Mouse (Mus musculus) midbrain, embryonic 10.5 days (tissue): Measurements from ENCODE around the gene Gramd1c. TPM values are rescaled to one million over a fixed set of nuclear protein-coding genes. Genes with fewer than 3 reads are reported as not detected.

Experiments used
- DNase-seq: peaks from one replicate; pipeline ENCODE4 v3.0.0-alpha.2; 2017; ENCODE audit warnings: low spot score
- H3K27ac ChIP-seq: fragments of 300-500 bp; sonication (generic); replicated peaks from 2 replicates; pipeline ENCODE4 v1.5.1; 2016; ENCODE audit warnings: mild to moderate bottlenecking
- H3K27me3 ChIP-seq: fragments of 300-500 bp; sonication (generic); 2 replicates; pipeline ENCODE4 v1.6.1; 2016; ENCODE audit warnings: low read depth, mild to moderate bottlenecking; ENCODE audit not compliant: poor library complexity, severe bottlenecking
- H3K36me3 ChIP-seq: fragments of 300-500 bp; sonication (generic); 2 replicates; pipeline ENCODE4 v1.6.1; 2016; ENCODE audit warnings: mild to moderate bottlenecking, moderate library complexity
- H3K4me1 ChIP-seq: fragments of 300-500 bp; sonication (generic); 2 replicates; pipeline ENCODE4 v1.6.1; 2016
- H3K4me3 ChIP-seq: fragments of 300-500 bp; sonication (generic); 2 replicates; pipeline ENCODE4 v1.5.1; 2016; ENCODE audit warnings: mild to moderate bottlenecking, moderate library complexity
- H3K9me3 ChIP-seq: fragments of 300-500 bp; sonication (generic); replicated peaks from 2 replicates; pipeline ENCODE4 v1.6.1; 2016; ENCODE audit warnings: mild to moderate bottlenecking
- WGBS: fragments of 180-500 bp; shearing (Covaris S2); methylation state at CpG from one replicate; pipeline ENCODE4 v1.1.7; 2016; 5-methylcytosine and 5-hydroxymethylcytosine counted together
- polyA plus RNA-seq: library from polyadenylated mRNA; unstranded; fragments of >200 nt; fragmentation: Nextera tagmentation; extraction: Ambion mirVana; gene quantifications from 2 replicates; pipeline ENCODE4 v1.2.1, GENCODE M21; 2016

Gramd1c gene
- polyA plus RNA-seq, 1 experiment from 2014 or later: 3.3 TPM

DNA sequence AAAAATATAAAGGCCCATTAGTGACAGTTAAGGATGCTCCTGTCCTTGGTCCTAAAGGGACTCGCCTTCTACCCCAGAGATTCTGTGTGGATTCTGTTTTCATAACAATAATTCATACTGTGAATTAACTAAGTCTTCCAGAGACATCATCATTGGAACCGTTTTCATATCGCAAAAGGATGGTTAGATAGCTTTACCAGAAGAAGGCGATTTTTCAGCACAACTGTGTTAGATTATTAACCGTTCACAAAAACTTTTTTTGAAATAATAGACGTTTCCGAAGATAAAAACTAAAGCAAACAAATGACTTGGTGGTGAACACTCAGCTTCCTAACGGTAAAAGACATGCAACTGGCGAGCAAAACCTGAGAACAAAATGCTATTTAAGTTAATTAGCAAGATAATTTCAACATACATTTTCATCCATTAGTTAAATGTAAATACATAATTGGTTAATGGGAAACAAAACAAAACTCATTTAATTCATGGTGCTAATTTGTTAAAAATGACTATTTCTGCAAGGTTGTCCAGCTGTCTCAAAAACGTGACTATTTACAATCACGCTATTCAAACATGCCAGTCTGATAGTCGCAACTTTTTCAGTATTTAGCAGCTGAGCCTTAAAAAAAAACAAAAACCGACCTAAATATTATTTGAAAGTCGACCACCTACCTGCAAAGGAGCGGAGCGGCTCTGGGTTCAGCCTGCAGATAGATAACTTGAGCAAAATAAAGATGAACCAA lies 47.6 kb downstream of the Gramd1c start:
- Histone ChIP-seq H3K4me1 (no peaks in the 10 kb centered on the region), H3K27me3 (no peaks in the 10 kb centered on the region), H3K27ac (no peak overlapping the region), H3K36me3 (no peaks in the 10 kb centered on the region), H3K9me3 (no peaks in the 10 kb centered on the region), H3K4me3 (no peak overlapping the region)
- 75% methylated on average over 16 of the region's 16 CpGs for whole genome bisulfite sequencing
- DNase-seq: no peak

DNA sequence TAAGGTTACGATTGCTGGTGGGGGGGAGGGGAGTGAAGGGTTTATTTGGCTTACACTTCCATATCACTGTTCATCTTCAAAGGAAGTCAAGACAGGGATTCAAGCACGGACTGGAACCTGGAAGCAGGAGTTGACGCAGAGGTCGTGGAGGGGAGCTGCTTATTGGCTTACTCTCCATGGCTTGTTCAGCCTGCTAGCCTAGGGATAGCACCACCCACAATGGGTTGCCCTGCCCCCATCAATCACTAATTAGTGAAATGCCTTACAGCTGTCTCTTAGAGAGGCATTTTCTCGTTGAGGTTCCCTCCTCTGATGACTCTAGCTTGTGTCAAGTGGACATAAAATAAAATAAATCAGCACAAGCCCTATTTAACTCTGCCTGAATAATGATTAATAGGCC lies 52.1 kb downstream of the Gramd1c start:
- Histone ChIP-seq H3K4me3 (no peak overlapping the region), H3K27ac (no peak overlapping the region), H3K27me3 (no peaks in the 10 kb centered on the region), H3K4me1 (no peaks in the 10 kb centered on the region), H3K36me3 (no peaks in the 10 kb centered on the region), H3K9me3 (no peaks in the 10 kb centered on the region)
- 80% methylated on average over 5 of the region's 5 CpGs for WGBS
- DNase-seq: no peak

DNA sequence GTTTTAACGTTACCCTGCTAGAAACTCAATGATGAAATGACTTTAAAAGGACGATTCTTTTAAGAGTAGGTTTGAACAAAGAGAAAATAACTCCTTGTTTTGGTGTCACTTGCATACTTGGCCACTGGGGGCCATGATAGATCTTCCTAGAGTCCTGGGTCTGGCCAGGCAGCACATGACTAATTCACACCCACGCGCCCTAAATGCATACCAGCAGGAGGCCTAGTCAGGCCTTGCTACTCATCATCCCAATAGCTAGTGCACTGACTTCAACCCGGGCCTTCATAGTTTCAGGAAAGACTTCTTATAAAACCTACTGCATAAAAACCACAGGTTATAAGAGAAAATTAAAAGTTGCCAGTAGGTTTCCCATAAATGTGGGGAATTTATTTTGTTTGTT lies 61.1 kb downstream of the Gramd1c start:
- Histone ChIP-seq H3K27ac (no peak overlapping the region), H3K4me3 (no peak overlapping the region), H3K9me3 (no peaks in the 10 kb centered on the region), H3K36me3 (no peaks in the 10 kb centered on the region), H3K4me1 (no peaks in the 10 kb centered on the region), H3K27me3 (no peaks in the 10 kb centered on the region)
- no peak for DNase-seq
- 71% methylated on average over 5 of the region's 5 CpGs for WGBS

DNA sequence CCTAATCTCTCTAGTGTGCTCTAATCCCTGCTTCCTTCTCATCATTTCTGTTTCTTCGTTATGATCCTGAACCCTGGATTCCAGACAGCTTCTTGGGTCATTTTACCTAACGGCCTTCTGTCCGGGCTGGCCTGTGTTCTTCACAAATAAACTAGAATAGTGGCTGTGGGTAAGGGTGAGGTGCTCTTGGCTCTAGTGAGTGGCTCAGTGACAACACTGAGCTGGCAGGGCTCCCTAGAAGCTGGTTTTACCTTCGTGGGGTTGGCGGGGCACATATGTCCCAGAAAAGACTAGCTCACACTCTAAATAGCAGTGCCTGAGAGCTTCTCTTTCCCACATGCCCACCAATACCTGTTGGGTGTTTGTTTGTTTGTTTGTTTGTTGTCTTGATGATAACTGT lies 63.6 kb downstream of the Gramd1c start:
- DNase-seq: no peak
- H3K27ac ChIP-seq: no peak overlapping the region
- no peaks in the 10 kb centered on the region for H3K4me1 ChIP-seq
- no peak overlapping the region for H3K4me3 ChIP-seq
- 83% methylated on average over 5 of the region's 5 CpGs for WGBS
- no peaks in the 10 kb centered on the region for H3K36me3 ChIP-seq
- no peaks in the 10 kb centered on the region for H3K9me3 ChIP-seq
- no peaks in the 10 kb centered on the region for H3K27me3 ChIP-seq

DNA sequence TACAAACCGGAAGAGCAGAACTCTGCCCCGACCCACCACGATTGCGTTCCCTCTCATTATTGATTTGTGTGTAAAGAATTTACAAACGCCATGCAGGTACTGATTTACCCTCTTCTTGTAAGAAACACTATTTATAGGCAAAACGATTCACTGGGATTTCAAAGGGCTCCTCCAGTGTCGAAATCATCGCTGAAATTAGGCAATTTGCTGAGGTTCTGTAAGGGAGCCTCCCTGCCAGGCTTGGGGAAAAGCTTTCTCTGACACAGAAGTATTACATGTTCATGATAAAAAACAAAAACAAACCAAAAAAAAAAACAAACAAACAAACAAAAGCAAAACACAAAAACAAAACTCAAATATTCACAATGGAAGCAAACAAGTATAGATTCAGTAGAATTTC lies 64.0 kb downstream of the Gramd1c start:
- Histone ChIP-seq H3K4me1 (no peaks in the 10 kb centered on the region), H3K27me3 (no peaks in the 10 kb centered on the region), H3K9me3 (no peaks in the 10 kb centered on the region), H3K36me3 (no peaks in the 10 kb centered on the region), H3K27ac (no peak overlapping the region), H3K4me3 (no peak overlapping the region)
- no peak for DNase-seq
- whole genome bisulfite sequencing: 85% methylated on average over 8 of the region's 8 CpGs

DNA sequence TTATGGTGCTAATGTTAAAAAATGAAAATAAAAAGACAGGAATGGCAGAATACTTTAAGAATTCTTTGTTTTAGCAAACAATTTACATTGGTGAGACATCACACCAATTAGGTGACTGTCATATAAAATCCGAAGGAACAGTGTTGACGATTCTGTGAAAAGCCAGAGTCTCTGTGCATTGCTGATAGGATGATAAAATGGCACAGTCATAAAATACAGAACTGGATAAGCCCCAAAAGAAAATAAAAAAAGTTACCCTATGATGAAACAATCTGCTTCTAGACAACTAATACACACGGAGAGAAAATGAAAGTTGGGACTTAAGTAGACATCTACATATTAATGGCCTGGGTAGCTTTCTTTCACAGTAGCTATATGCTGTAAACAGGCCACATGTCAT lies 68.5 kb downstream of the Gramd1c start:
- 88% methylated on average over 3 of the region's 3 CpGs for WGBS

DNA sequence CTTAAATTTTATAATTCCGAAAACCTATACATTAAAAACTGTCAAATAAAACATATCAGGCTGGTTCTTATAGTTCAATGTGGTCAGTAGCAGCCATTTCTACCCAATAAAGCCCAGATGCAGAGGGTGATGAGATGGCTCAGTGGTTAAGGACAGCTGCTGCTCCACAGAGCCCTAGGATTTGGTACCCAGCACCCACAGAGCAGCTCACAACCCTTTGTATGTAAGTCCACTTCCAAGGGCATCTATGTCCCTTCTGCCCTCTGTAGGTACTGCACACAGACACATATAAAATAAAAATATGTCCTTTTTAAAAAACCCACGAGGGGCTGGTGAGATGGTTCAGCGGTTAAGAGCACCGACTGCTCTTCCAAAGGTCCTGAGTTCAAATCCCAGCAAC lies 76.8 kb downstream of the Gramd1c start:
- DNase-seq: no peak
- WGBS: 95% methylated on average over 4 of the region's 4 CpGs
- Histone ChIP-seq H3K9me3 (no peaks in the 10 kb centered on the region), H3K4me1 (no peaks in the 10 kb centered on the region), H3K4me3 (no peak overlapping the region), H3K27ac (no peak overlapping the region), H3K27me3 (peaks cover 3% of the 10 kb centered on the region), H3K36me3 (no peaks in the 10 kb centered on the region)

More for the DNA sequence above, 68.5 kb downstream of the Gramd1c start:
- Histone ChIP-seq H3K9me3 (no peaks in the 10 kb centered on the region), H3K4me1 (no peaks in the 10 kb centered on the region), H3K27me3 (no peaks in the 10 kb centered on the region), H3K4me3 (no peak overlapping the region), H3K27ac (no peak overlapping the region), H3K36me3 (no peaks in the 10 kb centered on the region)
- DNase-seq: no peak

DNA sequence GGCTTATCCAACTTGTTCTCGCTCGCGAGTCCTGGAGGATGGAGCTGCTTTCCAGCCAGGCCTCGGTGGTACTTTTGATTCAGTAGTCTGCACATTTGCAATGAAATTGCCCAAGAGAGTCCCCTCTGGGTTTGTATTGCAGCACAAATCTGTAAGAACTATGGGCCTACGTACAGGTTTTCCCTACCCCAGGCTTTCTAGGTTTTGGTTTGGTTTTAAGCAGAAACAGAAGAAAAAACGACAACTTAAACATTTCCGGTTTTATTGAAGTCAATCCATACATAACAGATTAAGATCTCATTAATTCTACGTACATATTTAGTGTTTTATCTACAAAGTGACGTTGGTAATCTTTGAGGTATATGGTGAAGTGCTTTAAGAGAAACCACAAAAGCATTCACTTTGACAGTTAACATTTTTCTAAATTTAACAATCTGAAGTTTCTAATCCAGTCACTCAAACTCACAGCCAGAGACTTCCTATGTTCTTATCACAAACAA lies 83.0 kb downstream of the Gramd1c start:
- peak overlapping the region; percentile 73; the same call in 1 of the 2 replicates for H3K27ac ChIP-seq
- 30% methylated on average over 9 of the region's 9 CpGs for WGBS
- H3K9me3 ChIP-seq: no peaks in the 10 kb centered on the region
- peaks cover 51% of the 10 kb centered on the region for H3K27me3 ChIP-seq
- DNase-seq: no peak
- H3K4me1 ChIP-seq: peaks cover 13% of the 10 kb centered on the region
- peak overlapping the region; percentile 81 for H3K4me3 ChIP-seq
- H3K36me3 ChIP-seq: no peaks in the 10 kb centered on the region

DNA sequence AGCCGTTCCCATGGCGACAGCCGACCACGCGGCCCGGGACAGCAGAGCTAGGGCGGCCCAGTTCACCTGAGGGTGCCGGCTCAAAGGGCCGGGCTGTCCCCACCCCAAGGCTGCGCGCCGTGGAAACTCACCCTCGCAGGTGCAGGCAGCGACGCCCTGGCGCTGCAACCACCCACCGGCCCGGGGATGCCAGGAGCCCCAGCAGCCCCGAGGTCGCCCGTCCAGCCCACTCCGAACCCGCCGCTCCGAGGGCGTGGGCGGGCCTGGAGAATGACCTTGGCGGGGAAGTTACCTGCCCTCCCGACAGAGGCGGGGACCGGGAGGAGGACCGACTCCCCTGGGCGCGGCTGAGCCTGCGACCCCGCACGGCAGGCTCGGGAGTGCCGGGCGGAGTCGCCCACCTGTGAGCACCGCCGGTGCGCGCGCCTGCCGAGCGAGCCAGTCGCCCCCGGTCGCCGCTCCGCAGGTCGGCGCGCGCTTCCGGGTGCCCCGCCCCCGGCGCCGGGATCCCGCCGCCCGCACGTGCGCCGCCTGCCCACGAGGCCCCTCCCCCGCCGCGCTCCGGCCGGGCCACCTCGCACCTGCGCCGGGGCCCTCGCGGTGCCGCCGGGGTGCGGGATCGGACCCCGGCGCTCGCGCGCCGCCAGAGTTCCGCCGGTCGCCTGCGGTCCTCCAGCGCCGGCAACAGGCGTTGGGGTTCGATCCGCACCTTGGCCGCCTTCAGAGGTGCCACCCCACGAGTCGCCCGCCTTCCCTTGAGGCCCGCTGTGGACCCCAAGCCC lies 83.6 kb downstream of the Gramd1c start, which contains the start of gene Zdhhc23:
TSS of gene Zdhhc23 (minus strand) at position 464 of the 782 bp plus-strand sequence.
- peak within 1 kb of the TSS; percentile 81 for H3K4me3 ChIP-seq
- peak within 1 kb of the TSS; percentile 73 for H3K27ac ChIP-seq
- no peaks in the 10 kb centered on the region for H3K9me3 ChIP-seq
- no peaks in the 10 kb centered on the region for H3K36me3 ChIP-seq
- peaks cover 51% of the 10 kb centered on the region for H3K27me3 ChIP-seq
- 1% methylated on average over 103 of the region's 103 CpGs for WGBS
- peak; percentile 51 for DNase-seq
- peaks cover 13% of the 10 kb centered on the region for H3K4me1 ChIP-seq

DNA sequence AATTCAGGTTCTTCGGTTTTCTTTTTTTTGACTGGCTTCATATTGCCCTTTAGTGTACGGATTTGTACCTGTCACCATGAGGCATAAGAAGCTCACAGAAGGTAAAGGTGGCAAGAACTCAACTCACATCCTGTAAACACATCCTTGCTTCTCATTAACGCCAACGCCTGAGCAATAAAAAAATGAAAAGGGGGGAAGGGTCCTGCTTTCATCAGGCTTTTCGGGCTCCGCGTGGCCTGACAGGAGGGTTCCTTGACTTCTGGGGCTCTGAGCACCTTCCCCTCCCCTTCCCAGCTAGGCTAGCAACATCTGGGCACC lies 84.2 kb downstream of the Gramd1c start:
- H3K4me1 ChIP-seq: peaks cover 13% of the 10 kb centered on the region
- DNase-seq: no peak
- no peaks in the 10 kb centered on the region for H3K36me3 ChIP-seq
- H3K4me3 ChIP-seq: peak overlapping the region; percentile 81
- H3K27me3 ChIP-seq: peaks cover 51% of the 10 kb centered on the region
- 17% methylated on average over 7 of the region's 7 CpGs for WGBS
- no peaks in the 10 kb centered on the region for H3K9me3 ChIP-seq
- H3K27ac ChIP-seq: peak overlapping the region; percentile 73

DNA sequence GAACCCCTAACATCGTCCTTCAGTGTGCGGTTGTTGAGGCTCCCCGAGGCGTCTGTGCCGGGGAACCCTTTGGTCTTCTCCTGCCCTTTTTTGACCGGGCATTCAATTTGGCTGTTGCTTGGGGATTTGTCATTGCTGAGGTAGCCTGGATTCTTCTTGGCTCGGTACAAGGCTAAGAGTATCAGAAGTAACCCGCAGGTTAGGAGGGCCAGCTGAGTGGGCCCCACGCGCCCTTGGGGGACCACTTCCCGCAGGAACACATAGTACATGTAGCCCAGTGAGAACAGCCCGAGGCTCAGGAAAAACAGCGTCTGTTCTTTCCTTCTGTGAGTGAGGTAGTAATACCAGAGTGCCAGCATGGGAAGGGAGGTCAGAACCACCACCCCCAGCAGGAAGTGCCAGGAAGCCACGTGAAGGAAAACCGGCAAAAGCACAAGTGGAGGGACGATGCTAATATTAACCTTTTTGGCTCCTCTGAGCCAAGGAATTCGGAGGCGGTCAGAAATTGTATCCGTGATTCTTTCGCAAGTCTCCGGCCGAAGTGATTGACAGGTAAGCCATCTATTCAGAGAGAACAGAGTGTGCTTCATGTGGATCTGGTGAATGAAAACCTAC lies 89.4 kb downstream of the Gramd1c start:
- Histone ChIP-seq H3K4me1 (no peaks in the 10 kb centered on the region), H3K27ac (no peak overlapping the region), H3K36me3 (no peaks in the 10 kb centered on the region), H3K4me3 (no peak overlapping the region), H3K27me3 (peaks cover 22% of the 10 kb centered on the region), H3K9me3 (no peaks in the 10 kb centered on the region)
- no peak for DNase-seq
- WGBS: 85% methylated on average over 22 of the region's 22 CpGs

DNA sequence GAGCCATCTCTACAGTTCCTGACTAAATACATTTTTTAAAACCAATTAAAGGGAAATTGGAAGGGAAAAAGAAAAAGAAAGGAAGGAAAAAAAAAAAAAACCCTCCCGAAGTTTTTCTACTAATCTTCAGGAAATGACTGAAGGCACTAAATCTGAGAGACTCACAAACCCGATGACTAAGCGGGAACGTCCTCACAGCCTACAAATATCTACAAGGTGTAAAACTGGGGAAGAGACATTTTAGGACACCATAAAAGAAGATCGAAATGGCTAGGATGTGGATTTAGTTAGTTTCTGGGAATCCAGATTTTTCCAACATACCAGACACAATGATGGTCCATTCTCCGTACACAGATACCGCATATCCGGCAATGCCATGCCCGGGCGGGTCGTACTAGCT lies 90.0 kb downstream of the Gramd1c start:
- no peak overlapping the region for H3K4me3 ChIP-seq
- WGBS: 94% methylated on average over 11 of the region's 11 CpGs
- H3K36me3 ChIP-seq: no peaks in the 10 kb centered on the region
- H3K27me3 ChIP-seq: peaks cover 17% of the 10 kb centered on the region
- no peak overlapping the region for H3K27ac ChIP-seq
- no peaks in the 10 kb centered on the region for H3K4me1 ChIP-seq
- no peak for DNase-seq
- no peaks in the 10 kb centered on the region for H3K9me3 ChIP-seq

DNA sequence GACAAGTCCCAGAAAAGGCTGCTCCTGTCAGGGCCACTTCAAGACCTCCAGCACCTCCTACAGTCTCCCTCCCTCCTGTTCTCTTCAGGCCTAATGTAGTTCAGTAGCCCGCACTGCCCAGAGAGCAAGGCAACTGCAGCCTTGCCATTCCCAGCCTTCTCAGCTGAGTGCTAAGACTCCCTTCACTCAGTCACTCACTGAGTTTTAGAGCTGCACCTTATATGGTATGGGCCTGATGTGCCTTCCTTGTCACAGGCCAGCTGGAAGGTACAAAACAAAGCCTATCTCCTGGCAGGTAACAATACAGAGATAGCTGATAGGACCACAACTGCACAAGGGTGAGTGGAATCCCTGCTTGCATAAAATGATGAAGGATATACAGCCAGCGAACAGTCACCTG lies 90.8 kb downstream of the Gramd1c start:
- WGBS: 92% methylated on average over 2 of the region's 2 CpGs
- Histone ChIP-seq H3K4me3 (no peak overlapping the region), H3K9me3 (no peaks in the 10 kb centered on the region), H3K4me1 (no peaks in the 10 kb centered on the region), H3K27ac (no peak overlapping the region), H3K27me3 (peaks cover 9% of the 10 kb centered on the region), H3K36me3 (no peaks in the 10 kb centered on the region)
- DNase-seq: no peak
